Mouse (Mus musculus): Measurements from ENCODE around the gene 1700003F12Rik.

GRCm38 (mm10) chr2:154597399-154597798, 50.5 kb downstream of the 1700003F12Rik start:
- no peak for TF ChIP-seq CTCF (IDR thresholded peaks at IDR 0.05; ENCODE audit: borderline replicate concordance, insufficient read depth, low read length)
- no peak for TF ChIP-seq POLR2A (IDR thresholded peaks at IDR 0.05; ENCODE audit: low read depth, low read length)

All from embryonic fibroblast, embryonic 13.5 days (primary cell).